Mouse (Mus musculus) lung, adult 2 months (tissue): ENCODE measurements around the gene Fam173b.

Experiments used
- CTCF ChIP-seq: fragments of 200-500 bp; IDR thresholded peaks from 2 replicates; pipeline ENCODE4 v1.5.1; 2011; ENCODE audit warnings: mild to moderate bottlenecking, low read length, control low read depth; ENCODE audit not compliant: insufficient read depth
- POLR2A ChIP-seq: fragments of 200-500 bp; IDR thresholded peaks from 2 replicates; pipeline ENCODE4 v1.6.1; 2011; ENCODE audit warnings: low read depth, mild to moderate bottlenecking, control low read depth, low read length, borderline replicate concordance; ENCODE audit errors: extremely low read depth

DNA sequence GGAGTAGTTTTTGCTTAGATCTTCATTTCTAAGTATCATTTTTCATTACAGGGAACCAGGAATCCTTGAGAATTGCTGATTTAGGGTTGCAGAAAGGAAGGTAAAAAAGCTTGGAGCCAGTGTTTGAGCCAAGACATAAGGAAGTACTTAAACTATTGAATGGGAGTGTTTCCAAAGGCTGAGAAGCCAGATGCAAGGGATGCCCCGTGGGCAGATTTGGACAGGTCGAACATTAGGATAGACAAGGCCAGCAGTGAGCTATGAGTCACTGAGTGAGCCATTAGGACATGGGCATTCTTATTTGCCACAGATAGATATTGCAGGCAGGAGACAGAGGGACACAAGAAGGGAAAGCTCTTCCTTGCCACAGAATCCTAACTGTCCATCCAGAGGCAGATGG, 13.0 kb downstream of the Fam173b start:
- TF ChIP-seq CTCF (no peak), POLR2A (no peak)
